Mouse (Mus musculus) intestine, embryonic 16.5 days (tissue): ENCODE measurements at regions not wholly inside any gene's neighbourhood (a gene's known extent, or its start where the extent isn't known, plus 50 kb on each side); places are given as distances from the start of the nearest gene placed in this dataset.
"Not testable (repeated sequence)": the region's sequence is repeated elsewhere in the genome, so short reads cannot be mapped to it uniquely, and the experiment has no call there.

Experiments
- ATAC-seq: fragments of 200-750 bp; cut with Nextera tagmentation; 2 replicates; pipeline ENCODE4 v1.8.0; 2017; ENCODE audit warnings: moderate TSS enrichment, moderate library complexity
- H3K27ac ChIP-seq: fragments of 300-500 bp; sonication (generic); 2 replicates; pipeline ENCODE4 v1.5.1; 2014; ENCODE audit warnings: mild to moderate bottlenecking, low read length
- H3K27me3 ChIP-seq: fragments of 300-500 bp; sonication (generic); replicated peaks from 2 replicates; pipeline ENCODE4 v1.6.1; 2014; ENCODE audit warnings: low read length, control low read depth, mixed read lengths; ENCODE audit not compliant: control insufficient read depth, insufficient read depth
- H3K36me3 ChIP-seq: fragments of 300-500 bp; sonication (generic); 2 replicates; pipeline ENCODE4 v1.6.1; 2014; ENCODE audit warnings: low read length, control low read depth; ENCODE audit not compliant: control insufficient read depth, insufficient read depth
- H3K4me1 ChIP-seq: fragments of 300-500 bp; sonication (generic); 2 replicates; pipeline ENCODE4 v1.6.1; 2014; ENCODE audit warnings: low read length, control low read depth, mixed read lengths; ENCODE audit not compliant: control insufficient read depth, insufficient read depth
- H3K4me2 ChIP-seq: fragments of 300-500 bp; sonication (generic); 2 replicates; pipeline ENCODE4 v1.6.1; 2014; ENCODE audit warnings: low read depth, low read length, control low read depth
- H3K4me3 ChIP-seq: fragments of 300-500 bp; sonication (generic); 2 replicates; pipeline ENCODE4 v1.5.1; 2014; ENCODE audit warnings: mild to moderate bottlenecking, low read length
- H3K9ac ChIP-seq: fragments of 300-500 bp; sonication (generic); 2 replicates; pipeline ENCODE4 v1.6.1; 2014; ENCODE audit warnings: low read depth, low read length
- H3K9me3 ChIP-seq: fragments of 300-500 bp; sonication (generic); 2 replicates; pipeline ENCODE4 v1.6.1; 2016; ENCODE audit warnings: low read length, control low read depth; ENCODE audit not compliant: control insufficient read depth
- WGBS: fragments of 180-500 bp; shearing (Covaris S2); extraction: QIAGEN DNeasy Blood & Tissue Kit; methylation state at CpG from one replicate; pipeline ENCODE4 v1.1.7; 2014; 5-methylcytosine and 5-hydroxymethylcytosine counted together

DNA sequence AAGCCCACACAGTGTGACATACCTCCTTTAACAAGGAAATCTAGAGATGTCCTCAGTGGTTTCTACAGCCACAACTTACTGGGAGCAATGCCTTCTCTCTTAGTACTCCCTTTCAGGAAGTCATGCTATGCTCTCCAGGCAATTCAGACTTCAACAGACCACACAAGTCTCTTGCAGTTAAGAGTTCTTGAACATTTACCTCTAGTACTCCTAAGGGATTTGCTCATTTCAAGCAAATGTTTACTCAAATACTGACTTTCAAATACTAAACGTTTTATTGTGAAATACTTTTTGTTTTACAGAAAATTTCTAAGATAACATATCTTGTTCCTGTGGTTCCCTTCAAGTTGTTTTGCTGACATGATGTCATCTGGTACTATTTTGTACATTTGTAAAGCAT lies 114.6 kb upstream of the Gm21293 start:
- Histone ChIP-seq H3K9ac (no peak overlapping the region), H3K4me1 (no peaks in the 10 kb centered on the region), H3K9me3 (no peaks in the 10 kb centered on the region), H3K4me3 (no peak overlapping the region), H3K4me2 (no peak overlapping the region), H3K27ac (no peak overlapping the region), H3K27me3 (no peaks in the 10 kb centered on the region), H3K36me3 (no peaks in the 10 kb centered on the region)
- ATAC-seq = no peak
- WGBS = 34% methylated on average over 1 of the region's 1 CpGs

DNA sequence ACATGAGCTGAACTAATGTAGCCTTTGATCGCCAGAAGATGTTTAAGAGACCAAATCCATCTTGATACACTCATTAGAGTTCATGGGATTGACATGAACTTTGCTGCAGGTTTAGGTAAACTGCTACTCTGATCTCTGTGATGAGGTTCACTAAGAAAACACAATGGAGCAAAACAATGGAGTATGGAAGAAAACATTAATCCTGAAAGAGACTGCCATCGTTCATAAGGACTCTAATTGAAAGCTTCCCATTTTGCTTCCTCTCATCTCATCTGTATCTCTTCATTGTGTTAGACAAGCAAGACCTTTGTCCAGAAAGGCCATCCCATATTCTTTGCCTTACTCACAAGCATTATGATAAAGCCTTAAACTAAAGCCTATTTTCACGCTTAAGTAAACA lies 110.0 kb upstream of the Gm21293 start:
- Histone ChIP-seq H3K4me3 (no peak overlapping the region), H3K4me2 (no peak overlapping the region), H3K4me1 (no peaks in the 10 kb centered on the region), H3K27me3 (no peaks in the 10 kb centered on the region), H3K9me3 (no peaks in the 10 kb centered on the region), H3K9ac (no peak overlapping the region), H3K36me3 (no peaks in the 10 kb centered on the region), H3K27ac (no peak overlapping the region)
- whole genome bisulfite sequencing = 76% methylated on average over 3 of the region's 3 CpGs
- no peak for ATAC-seq

DNA sequence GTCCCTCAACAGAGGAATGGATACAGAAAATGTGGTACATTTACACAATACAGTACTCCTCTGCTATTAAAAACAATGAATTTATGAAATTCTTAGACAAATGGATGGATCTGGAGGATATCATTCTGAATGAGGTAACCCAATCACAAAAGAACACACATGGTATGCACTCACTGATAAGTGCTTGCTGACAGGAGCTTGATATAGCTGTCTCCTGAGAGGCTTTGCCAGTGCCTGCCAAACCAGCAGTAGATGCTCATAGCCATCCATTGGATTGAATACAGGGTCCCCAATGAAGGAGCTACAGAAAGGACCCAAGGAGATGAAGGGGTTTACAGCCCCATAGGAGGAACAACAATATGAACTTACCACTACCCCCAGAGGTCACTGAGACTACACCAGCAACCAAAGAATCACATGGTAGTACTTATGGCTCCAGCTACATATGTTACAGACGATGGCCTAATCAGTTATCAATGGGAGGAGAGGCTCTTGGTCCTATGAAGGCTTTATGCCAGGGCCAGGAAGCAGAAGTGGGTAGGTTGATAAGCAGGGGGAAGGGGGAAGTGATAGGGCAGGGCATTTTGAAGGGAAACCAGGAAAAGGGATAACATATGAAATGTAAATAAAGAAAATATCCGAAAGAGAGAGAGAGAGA lies 100.9 kb upstream of the Gm21293 start:
- not testable (repeated sequence) for H3K36me3 ChIP-seq, H3K4me1 ChIP-seq, H3K9ac ChIP-seq, H3K9me3 ChIP-seq, H3K4me3 ChIP-seq, H3K27me3 ChIP-seq, H3K27ac ChIP-seq, H3K4me2 ChIP-seq, ATAC-seq
- 77% methylated on average over 2 of the region's 2 CpGs for WGBS

DNA sequence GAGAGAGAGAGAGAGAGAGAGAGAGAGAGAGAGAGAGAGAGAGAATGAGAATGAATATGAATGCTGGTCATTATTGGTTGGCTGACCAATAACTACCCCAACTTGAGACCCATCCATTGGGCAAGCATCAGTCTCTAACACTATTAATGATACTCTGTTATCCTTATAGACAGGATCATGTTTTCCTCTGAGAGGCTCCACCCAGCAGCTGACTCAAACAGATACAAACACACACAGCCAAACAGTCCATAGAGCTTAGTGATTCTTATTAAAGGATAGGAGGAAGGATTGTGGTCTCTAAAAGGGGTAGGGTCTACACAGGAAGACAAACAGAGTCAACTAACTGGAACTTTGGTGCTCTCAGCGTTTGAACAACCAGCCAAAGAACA lies 100.4 kb upstream of the Gm21293 start:
- Histone ChIP-seq H3K4me2 (no peak overlapping the region), H3K27me3 (no peaks in the 10 kb centered on the region), H3K36me3 (no peaks in the 10 kb centered on the region), H3K9ac (no peak overlapping the region), H3K9me3 (no peaks in the 10 kb centered on the region), H3K4me1 (no peaks in the 10 kb centered on the region), H3K4me3 (no peak overlapping the region), H3K27ac (no peak overlapping the region)
- ATAC-seq = no peak
- WGBS = 77% methylated on average over 1 of the region's 1 CpGs

DNA sequence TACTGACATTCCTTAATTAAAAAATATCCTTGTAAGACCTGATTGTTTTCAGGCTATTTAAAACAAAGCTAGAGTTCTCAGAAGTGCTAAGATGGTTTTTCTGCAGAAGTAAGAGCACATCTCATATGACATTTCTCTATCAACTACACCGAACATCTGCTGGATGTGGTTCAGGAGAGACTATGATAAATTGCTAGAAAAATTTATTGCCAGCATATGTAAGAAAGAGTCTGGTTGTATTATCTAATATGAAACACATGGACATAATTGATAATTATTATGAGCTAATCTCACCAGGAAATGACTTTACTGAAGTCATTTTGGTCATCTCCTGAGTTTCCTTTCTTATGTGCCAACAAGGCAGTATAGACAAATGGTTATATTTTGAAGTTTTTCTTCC lies 99.2 kb upstream of the Gm21293 start:
- 79% methylated on average over 1 of the region's 1 CpGs for WGBS
- no peaks in the 10 kb centered on the region for H3K27me3 ChIP-seq
- H3K9me3 ChIP-seq = no peaks in the 10 kb centered on the region
- no peak overlapping the region for H3K4me3 ChIP-seq
- no peak for ATAC-seq
- no peaks in the 10 kb centered on the region for H3K4me1 ChIP-seq
- H3K36me3 ChIP-seq = no peaks in the 10 kb centered on the region
- H3K9ac ChIP-seq = no peak overlapping the region
- H3K4me2 ChIP-seq = no peak overlapping the region
- no peak overlapping the region for H3K27ac ChIP-seq
